Mouse (Mus musculus): ENCODE measurements around the gene Lag3. TPM values are rescaled to one million over a fixed set of nuclear protein-coding genes. Genes with fewer than 3 reads are reported as not detected.
"Not testable (repeated sequence)": the region's sequence is repeated elsewhere in the genome, so short reads cannot be mapped to it uniquely, and the experiment has no call there.

Lag3 gene
- total RNA-seq, 2 experiments from 2014 or later = 0.68 to 1.0 TPM

- no peak for DNase-seq
Observed at GRCm38 (mm10) chr6:124900056-124900800, 11.3 kb downstream of the Lag3 start.

DNA sequence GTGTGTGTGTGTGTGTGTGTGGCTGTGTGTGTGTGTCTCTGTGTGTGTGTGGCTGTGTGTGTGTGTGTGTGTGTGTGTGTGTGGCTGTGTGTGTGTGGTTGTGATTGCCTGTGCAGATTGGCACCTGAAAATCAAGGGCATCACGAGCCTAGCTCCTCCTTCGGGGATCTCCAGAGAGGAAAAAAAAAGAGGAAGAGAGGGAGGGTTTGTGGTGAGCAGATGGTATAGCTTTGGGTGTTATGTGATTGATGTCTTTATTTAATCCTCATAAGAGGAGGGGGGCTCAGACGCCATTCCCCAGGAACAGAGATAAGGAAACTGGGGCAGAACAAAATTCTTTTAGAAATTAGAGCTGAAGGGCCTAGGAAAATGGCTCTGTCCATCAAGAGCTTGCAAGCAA lies 13.1 kb downstream of the Lag3 start:
- DNase-seq = no peak

- DNase-seq = not testable (repeated sequence)
Observed at GRCm38 (mm10) chr6:124894113-124894512, 17.4 kb downstream of the Lag3 start.

DNA sequence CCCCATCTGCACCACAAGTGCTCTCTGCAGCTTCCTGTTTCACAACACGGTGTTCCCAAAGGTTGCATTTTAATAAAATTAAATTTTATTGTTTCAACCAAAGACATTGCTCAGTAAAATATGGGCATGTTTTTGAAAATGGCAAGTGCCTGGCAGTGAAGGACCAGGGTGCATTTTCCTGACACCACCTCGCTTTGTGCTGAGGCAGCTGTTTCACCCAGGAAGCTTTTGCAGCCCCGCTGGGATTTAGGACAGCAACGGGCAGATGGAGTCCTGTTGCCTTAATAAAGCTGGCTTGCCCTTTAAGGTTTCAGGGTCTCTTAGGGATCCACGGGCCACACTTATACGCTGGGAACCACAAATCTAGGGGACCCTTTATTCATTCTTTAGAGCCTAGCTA lies 20.5 kb downstream of the Lag3 start:
- DNase-seq = no peak

DNA sequence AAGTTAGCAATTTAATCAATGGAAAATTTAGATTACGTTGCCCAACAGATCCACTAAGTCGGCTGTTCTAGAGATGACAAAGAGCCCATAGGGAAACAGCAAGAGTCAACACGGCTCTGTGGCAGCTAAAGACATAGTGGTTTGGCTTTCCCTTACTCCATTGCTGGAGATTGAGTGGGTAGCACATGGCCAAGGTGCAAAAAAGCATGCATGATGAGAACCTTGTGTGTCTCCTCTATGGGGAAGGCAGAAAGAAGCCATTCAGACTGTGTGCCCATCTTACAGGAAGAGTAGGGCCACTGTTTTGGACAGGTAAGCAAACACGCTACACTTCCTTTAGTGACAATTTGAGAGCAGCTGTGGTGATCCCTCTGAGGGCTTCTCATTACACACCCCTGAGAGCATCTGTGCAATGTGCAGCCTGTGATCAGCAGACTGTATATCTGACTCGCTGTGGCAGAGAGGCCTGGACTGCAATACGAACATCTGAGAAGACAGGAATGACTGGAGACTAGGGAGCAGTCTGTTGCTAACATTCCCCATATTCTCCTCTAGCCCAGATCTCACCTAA lies 22.9 kb downstream of the Lag3 start:
- no peak for DNase-seq

GRCm38 (mm10) chr6:124887986-124888385 lies 23.5 kb downstream of the Lag3 start, which contains the start of gene Cd4:
Gene Cd4 (minus strand): TSS chr6:124888221.
- DNase-seq = no peak

- no peak for DNase-seq
Observed at GRCm38 (mm10) chr6:124885956-124886381, 25.5 kb downstream of the Lag3 start.

GRCm38 (mm10) chr6:124884714-124885500 lies 26.6 kb downstream of the Lag3 start:
- peak; percentile 66 for DNase-seq

- DNase-seq = no peak
Observed at GRCm38 (mm10) chr6:124883351-124883750, 28.2 kb downstream of the Lag3 start.

GRCm38 (mm10) chr6:124881821-124882220 lies 29.7 kb downstream of the Lag3 start:
- no peak for DNase-seq

GRCm38 (mm10) chr6:124879390-124879789 lies 32.1 kb downstream of the Lag3 start:
- no peak for DNase-seq

DNA sequence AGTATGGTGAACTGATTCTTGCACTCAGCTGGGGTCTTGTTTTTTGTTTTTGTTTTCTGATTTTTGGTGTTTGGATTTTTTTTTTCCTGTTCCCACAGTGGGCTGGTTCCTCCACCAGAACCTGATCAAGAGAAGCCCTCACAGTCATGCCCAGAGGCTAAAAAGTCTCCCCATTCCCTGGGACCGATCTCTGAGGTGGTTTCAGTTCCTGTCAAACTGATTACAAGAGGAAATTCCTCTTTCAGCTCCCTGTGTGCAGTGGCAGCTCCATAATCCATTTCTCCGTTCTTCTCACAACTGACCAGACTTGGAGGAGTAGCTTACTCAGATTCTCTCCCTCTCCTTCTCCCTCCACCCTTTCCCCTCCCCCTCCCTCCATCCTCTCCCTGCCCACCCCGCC lies 37.2 kb downstream of the Lag3 start:
- no peak for DNase-seq

DNA sequence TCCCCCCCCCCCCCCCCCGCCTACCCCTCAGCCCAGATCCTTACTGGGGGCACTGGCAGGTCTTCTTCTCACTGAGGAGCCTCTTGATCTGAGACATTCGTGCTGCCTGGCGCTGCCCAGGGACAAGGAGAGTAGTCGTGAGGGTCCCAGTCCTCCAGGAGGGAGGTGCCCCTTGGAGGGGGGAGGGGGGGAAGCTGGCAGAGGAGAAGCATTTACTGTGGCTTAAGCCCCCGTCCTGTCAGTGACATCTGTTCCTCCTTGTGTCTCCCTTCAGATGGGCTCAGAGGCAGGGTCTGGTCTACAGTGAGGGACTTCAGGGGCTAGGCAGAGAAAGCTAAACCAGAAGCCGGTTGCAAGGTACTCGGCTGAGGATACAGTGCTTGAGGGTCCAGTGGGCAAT lies 44.9 kb downstream of the Lag3 start:
- DNase-seq = no peak

DNA sequence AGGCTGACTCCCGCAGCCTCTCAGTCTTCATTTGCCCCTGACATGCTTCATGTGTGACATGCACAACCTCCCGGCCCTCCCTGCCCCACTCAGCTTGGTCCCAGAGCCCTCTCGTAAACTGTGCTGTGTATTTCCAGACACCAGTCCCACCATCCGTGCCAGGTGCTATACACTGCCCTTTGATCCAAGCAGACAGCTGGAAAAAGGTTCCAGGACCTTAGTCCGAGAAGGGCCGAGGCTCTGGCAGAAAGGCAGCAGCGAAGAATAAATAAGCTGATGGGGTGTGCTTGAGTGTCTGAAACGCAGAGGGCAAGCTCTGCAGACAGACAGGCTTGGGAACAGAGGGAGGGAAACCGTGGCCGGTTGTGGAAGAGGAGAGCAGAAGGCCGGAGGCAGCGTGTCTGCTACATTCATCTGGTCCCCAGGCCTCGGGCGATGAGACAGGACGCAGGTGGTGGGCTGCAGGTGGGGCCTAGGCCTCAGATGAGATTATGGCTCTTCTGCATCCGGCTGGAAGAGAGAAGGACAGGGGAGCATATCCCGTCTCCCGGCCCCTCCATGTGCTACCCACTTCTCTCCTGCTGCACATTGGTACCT lies 45.6 kb downstream of the Lag3 start:
- no peak for DNase-seq

DNA sequence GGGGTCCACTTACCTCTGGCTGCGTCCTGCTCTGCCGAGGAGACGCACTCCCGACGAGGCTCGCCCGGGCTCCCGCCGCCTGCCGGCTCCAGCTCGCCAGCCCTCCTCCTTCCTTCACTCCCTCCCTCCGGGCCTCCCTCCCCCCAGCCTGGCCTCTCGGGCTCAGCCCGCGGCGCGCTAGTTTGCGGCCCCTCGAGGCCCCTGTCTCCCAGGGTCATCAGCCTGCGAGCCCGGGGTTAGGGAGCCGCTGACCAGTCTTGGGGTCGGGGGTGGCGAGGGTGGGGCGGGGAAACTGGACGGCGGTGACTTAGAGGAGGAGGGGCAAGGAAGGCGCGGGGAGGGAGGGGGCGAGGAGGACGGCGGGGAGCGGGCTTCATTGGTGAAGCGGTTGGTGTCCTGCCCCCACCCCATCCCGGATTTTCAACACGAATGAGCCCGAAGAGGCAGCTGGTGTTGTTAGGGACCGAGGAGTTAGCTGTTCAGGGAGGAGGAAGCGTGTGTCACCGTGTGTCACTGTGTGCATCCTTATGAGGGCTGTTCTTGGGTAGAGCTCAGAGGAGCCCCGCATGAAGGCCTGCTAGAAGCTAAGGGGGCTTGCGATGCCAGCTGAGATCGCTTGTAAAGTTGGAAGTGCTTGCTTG lies 47.7 kb downstream of the Lag3 start, which contains the start of gene Gpr162:
TSS of gene Gpr162 (minus strand) at position 326 of the 641 bp plus-strand sequence.
- peak; percentile 73 for DNase-seq

GRCm38 (mm10) chr6:124863125-124863657 lies 48.3 kb downstream of the Lag3 start:
- DNase-seq = no peak

DNA sequence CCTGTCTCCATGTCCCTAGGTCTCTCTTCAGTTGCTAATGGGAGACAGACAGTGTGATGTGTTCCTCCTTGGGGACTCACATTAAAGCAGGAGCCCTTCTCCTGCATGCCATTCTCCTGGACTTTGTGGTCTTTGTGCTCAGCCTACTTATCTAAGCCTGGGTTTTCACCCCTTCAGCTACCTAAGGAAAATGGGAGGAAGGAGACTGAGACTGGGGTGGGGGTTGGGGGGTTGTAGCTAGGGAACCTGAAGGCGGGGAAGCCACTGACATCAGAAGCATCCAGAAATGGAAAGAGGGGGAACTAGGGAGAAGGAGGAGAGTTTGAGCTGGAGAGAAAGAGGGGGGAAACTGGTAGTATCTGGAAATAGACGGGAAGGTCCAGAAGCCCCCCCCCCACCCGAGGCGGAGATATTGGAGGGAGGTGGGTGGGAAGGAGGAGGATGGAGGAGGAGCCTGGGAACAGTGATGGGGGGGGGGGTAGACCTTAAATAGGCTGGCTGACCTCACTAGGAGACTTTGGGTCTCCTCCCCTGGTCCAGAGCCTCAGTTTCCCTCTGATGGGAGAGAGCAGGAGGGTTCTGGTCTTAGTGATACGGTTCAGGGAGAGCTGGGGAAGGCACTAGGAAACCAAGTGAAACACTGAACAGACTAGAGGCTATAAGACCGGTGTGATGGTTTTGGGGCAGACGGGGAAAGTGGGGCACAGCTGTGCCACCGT lies 48.9 kb downstream of the Lag3 start:
- DNase-seq = no peak

GRCm38 (mm10) chr6:124861802-124862201 lies 49.7 kb downstream of the Lag3 start:
- no peak for DNase-seq

- DNase-seq = no peak
Observed at GRCm38 (mm10) chr6:124861266-124861665, 50.2 kb downstream of the Lag3 start.

GRCm38 (mm10) chr6:124860511-124860910 lies 51.0 kb downstream of the Lag3 start:
- no peak for DNase-seq

DNA sequence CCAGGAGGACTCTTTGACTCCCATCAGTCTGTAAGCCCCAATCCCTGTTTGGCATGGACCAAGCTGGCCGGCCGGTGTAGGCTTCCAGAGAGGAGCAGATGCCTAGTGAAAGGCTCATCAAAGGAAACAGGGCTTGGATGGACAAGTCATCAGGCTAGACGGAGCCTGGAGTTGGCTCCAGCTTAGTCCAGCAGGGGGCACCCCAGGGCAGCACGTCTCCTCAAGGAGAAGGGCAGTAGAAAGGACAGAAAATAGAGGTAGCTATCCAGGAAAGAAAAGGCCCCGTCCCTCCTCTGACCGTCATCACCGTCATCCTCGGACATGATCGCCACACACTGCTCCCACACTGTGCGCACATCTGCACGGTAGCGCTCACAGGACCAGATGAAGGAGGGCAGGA lies 51.8 kb downstream of the Lag3 start:
- DNase-seq = peak; percentile 96

Measured in heart, postnatal 4 days (tissue).